Mouse (Mus musculus): ENCODE data around the gene Nbea.

- TF ChIP-seq CTCF (conservative IDR thresholded peaks at IDR 0.05; ENCODE audit: low read length): no peak
- no peak for TF ChIP-seq POU5F1 (IDR thresholded peaks at IDR 0.05; ENCODE audit: borderline replicate concordance, low read length)
Measured at GRCm38 (mm10) chr3:55949994-55950393, 233.5 kb downstream of the Nbea start.

Data from E14TG2a.4 (cell line).